Mouse (Mus musculus) liver, embryonic 11.5 days (tissue): ENCODE results near the gene Wwp2. TPM values are rescaled to one million over a fixed set of nuclear protein-coding genes. Genes with fewer than 3 reads are reported as not detected.

ENCODE experiments used
- ATAC-seq: fragments of 200-750 bp; cut with Nextera tagmentation; replicated peaks from 2 replicates; pipeline ENCODE4 v1.8.0; 2017; ENCODE audit warnings: moderate number of reproducible peaks, mild to moderate bottlenecking, moderate TSS enrichment, moderate library complexity; ENCODE audit not compliant: low FRiP score
- DNase-seq: peaks from one replicate; pipeline ENCODE4 v3.0.0-alpha.2; 2017; ENCODE audit warnings: low spot score
- H3K27ac ChIP-seq: fragments of 300-500 bp; sonication (generic); 2 replicates; pipeline ENCODE4 v1.5.1; 2014; ENCODE audit warnings: mild to moderate bottlenecking, low read depth, low read length, control low read depth
- H3K27me3 ChIP-seq: fragments of 300-500 bp; sonication (generic); replicated peaks from 2 replicates; pipeline ENCODE4 v1.6.1; 2014; ENCODE audit warnings: low read length, mixed read lengths; ENCODE audit not compliant: control insufficient read depth, insufficient read depth
- H3K36me3 ChIP-seq: fragments of 300-500 bp; sonication (generic); 2 replicates; pipeline ENCODE4 v1.6.1; 2014; ENCODE audit warnings: mild to moderate bottlenecking, low read length, moderate library complexity, mixed read lengths; ENCODE audit not compliant: control insufficient read depth, insufficient read depth
- H3K4me1 ChIP-seq: fragments of 300-500 bp; sonication (generic); replicated peaks from 2 replicates; pipeline ENCODE4 v1.6.1; 2014; ENCODE audit warnings: low read length, mixed read lengths; ENCODE audit not compliant: control insufficient read depth, insufficient read depth
- H3K4me2 ChIP-seq: fragments of 300-500 bp; sonication (generic); 2 replicates; pipeline ENCODE4 v1.6.1; 2014; ENCODE audit warnings: mild to moderate bottlenecking, control low read depth, moderate library complexity
- H3K4me3 ChIP-seq: fragments of 300-500 bp; sonication (generic); 2 replicates; pipeline ENCODE4 v1.5.1; 2014; ENCODE audit warnings: low read depth, low read length, control low read depth
- H3K9ac ChIP-seq: fragments of 300-500 bp; sonication (generic); 2 replicates; pipeline ENCODE4 v1.6.1; 2014; ENCODE audit warnings: low read depth, low read length, control low read depth
- H3K9me3 ChIP-seq: fragments of 300-500 bp; sonication (generic); 2 replicates; pipeline ENCODE4 v1.6.1; 2016; ENCODE audit warnings: low read length, inconsistent platforms, mixed read lengths; ENCODE audit not compliant: control insufficient read depth
- WGBS: fragments of 180-500 bp; shearing (Covaris S2); extraction: QIAGEN DNeasy Blood & Tissue Kit; methylation state at CpG from one replicate; pipeline ENCODE4 v1.1.7; 2014; 5-methylcytosine and 5-hydroxymethylcytosine counted together
- polyA plus RNA-seq: library from polyadenylated mRNA; unstranded; fragments of >200 nt; fragmentation: Nextera tagmentation; extraction: Ambion mirVana; gene quantifications from 2 replicates; pipeline ENCODE4 v1.2.1, GENCODE M21; 2014

The Wwp2 gene
- polyA plus RNA-seq, 1 experiment from 2014 or later: 40.2 TPM

DNA sequence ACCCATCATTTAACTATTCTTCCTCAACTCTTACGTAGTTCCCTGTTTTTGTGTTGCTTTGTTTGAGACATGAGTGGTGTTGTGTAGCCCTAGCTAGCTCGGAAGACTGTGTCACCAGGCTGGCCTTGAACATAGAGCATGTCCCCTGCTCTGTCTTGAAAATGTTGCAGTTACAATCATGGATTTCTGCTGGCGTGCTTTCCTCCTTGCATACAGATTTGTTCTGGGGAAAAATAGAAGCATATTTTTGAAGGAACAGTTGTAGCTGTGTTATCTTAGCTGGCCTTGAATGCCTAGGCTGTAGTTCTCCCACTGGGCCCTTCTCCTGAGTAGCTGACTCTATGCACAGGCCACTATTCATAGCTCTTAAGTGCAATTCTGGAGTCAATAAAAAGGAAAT, 74.6 kb downstream of the Wwp2 start:
- Histone ChIP-seq H3K4me3 (no peak overlapping the region), H3K4me1 (no peaks in the 10 kb centered on the region; the same call in 1 of the 2 replicates), H3K9ac (no peak overlapping the region), H3K27me3 (no peaks in the 10 kb centered on the region), H3K4me2 (no peak overlapping the region), H3K36me3 (peaks cover 8% of the 10 kb centered on the region), H3K27ac (no peak overlapping the region), H3K9me3 (no peaks in the 10 kb centered on the region)
- no peak for DNase-seq
- no peak for ATAC-seq
- WGBS: 91% methylated on average over 3 of the region's 3 CpGs

DNA sequence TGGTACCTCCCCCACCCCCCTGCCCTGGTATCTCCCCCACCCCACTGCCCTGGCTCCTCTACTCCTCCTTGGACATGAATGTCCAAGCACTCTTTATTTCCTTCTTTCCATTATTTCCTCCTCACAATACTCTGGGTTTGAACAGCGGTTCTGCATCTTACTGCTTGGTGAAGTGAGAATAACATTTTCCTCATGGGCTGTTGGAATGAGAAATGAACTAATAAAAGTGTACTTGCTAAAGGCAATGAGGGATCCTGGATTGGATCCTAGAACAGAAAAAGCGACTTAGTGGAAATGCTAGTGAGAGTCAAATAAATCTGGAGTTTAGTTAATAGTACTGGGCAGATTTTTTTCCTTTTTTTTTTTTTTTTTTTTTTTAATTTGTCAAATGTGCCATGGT, 77.1 kb downstream of the Wwp2 start:
- ATAC-seq (no peak), DNase-seq (no peak)
- Histone ChIP-seq H3K9ac (no peak overlapping the region), H3K4me2 (no peak overlapping the region), H3K36me3 (no peaks in the 10 kb centered on the region; the same call in 1 of the 2 replicates), H3K9me3 (no peaks in the 10 kb centered on the region), H3K4me3 (no peak overlapping the region), H3K27ac (no peak overlapping the region), H3K27me3 (no peaks in the 10 kb centered on the region), H3K4me1 (no peaks in the 10 kb centered on the region; the same call in 1 of the 2 replicates)
- 89% methylated on average over 2 of the region's 2 CpGs for WGBS

DNA sequence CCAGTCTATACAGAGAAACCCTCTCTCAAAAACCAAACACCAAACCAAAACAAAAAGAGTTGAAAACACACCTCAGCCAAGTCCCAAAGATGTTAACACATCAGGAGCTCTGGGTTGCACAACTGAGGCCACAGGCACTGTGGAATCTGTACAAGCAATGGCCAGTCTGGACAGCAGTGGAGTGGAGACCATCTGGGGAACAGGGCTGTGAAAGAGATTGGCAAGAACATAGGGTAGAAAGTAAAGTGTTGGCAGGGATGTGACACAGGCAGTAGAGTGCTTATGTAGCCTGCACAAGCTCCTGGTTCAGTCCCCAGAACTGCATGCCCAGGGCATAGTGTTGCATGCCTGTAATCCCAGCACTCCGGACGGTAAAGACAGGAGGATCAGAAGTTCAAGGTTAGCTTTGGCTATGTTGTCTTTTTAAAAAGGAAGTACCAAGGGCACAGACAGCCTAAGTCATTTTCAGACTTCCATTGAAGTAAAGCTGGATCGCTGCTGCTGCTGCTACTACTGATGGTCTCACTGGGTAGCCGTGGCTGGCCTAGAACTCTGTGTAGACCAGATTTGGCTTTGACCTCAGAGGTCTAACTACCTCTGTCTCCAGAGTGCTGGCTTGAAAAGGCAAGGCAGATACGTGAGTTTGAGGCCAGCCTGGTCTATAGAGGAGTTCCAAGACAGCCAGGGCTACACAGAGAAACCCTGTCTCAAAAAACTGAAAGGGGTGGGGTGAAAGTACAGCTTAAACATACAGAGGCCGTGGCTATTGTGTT, 79.0 kb downstream of the Wwp2 start:
- H3K27ac ChIP-seq: no peak overlapping the region
- no peak overlapping the region for H3K4me2 ChIP-seq
- no peak for ATAC-seq
- H3K4me1 ChIP-seq: no peaks in the 10 kb centered on the region; the same call in 1 of the 2 replicates
- 87% methylated on average over 6 of the region's 6 CpGs for WGBS
- H3K4me3 ChIP-seq: no peak overlapping the region
- no peaks in the 10 kb centered on the region for H3K27me3 ChIP-seq
- H3K9me3 ChIP-seq: no peaks in the 10 kb centered on the region
- no peaks in the 10 kb centered on the region; the same call in 1 of the 2 replicates for H3K36me3 ChIP-seq
- H3K9ac ChIP-seq: no peak overlapping the region
- DNase-seq: no peak

DNA sequence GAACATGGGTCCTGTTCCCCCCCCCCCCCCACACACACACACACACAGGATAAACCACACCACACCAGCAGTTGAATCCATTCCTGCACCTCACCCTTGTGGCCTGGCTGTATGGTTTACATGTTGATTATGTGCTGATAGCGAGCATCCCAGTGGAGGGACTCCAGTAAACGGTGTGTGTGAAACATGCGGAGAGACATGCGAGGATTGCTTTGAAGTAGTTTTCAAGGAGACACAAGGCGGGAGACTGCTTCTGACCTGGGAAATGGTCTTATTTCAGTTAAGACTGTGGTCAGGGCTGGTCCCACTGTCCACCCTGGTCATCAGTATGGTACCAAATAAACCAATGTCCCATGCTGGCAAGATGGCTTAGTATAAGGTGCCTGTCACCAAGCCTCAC, 82.6 kb downstream of the Wwp2 start:
- no peak for DNase-seq
- Histone ChIP-seq H3K4me1 (no peaks in the 10 kb centered on the region), H3K36me3 (no peaks in the 10 kb centered on the region), H3K4me2 (no peak overlapping the region), H3K27ac (no peak overlapping the region), H3K9me3 (no peaks in the 10 kb centered on the region), H3K4me3 (no peak overlapping the region), H3K9ac (no peak overlapping the region), H3K27me3 (no peaks in the 10 kb centered on the region)
- WGBS: 87% methylated on average over 5 of the region's 5 CpGs
- ATAC-seq: no peak

DNA sequence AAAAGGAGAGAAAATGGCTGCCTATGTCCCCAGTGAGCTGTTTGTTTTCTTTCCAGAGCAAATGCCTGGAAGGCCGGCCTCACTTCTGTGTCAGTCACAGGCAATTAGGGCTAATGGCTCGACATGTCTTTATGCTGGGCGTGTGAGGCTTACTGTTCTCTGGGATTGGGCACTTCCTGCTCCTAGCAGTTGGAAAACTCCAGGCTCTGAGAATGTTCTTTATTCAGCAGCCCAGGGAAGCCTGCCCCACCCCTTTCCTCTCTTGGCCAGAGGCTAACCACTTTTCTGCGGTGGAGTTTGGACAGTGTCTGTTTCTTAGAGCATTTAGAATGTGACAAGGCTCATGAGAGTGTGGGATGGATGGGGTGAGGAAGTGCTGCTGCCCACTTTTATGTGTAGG, 83.7 kb downstream of the Wwp2 start:
- H3K4me2 ChIP-seq: no peak overlapping the region
- H3K9me3 ChIP-seq: no peaks in the 10 kb centered on the region
- DNase-seq (no peak), ATAC-seq (no peak)
- H3K36me3 ChIP-seq: no peaks in the 10 kb centered on the region
- no peaks in the 10 kb centered on the region for H3K4me1 ChIP-seq
- no peak overlapping the region for H3K4me3 ChIP-seq
- no peaks in the 10 kb centered on the region for H3K27me3 ChIP-seq
- 55% methylated on average over 4 of the region's 4 CpGs for WGBS
- no peak overlapping the region for H3K27ac ChIP-seq
- H3K9ac ChIP-seq: no peak overlapping the region

DNA sequence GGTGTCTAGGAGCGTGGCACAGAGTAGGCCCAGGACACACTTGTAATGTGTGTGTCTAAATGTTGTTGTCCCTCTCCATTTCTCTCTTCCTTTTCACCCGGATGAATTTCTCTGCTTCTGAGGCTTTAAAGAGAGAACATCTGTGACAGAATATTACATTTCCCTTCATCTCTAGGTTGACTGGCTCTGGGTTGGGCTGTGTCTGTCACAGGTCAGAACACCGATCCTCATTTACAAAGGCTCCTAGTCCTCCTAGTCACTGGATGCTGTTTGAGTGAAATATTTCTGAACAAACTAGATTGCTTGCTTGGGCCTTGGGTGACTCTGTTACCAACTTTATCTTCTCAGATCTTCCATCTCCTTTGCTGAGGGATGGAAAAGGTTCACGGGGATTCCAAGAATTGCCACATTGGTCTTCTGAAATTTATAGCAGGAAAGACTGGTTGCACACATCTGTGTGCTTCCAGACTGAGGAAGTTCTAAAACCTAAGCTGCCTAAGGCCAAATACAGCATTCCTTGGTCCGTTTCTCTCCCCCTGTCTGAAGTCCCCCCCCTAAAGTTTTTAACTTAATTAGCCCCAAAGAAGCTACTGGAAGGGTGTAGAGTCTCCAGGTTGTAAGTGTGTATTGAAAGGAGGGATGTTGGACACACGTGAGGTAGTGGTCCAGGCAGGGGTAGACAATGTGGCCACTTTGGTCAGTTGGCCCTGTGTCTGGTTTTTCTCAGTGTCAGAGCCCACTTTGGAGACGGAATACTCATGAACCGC, 85.8 kb downstream of the Wwp2 start:
- H3K27ac ChIP-seq: no peak overlapping the region; the same call in 1 of the 2 replicates
- DNase-seq (no peak), ATAC-seq (no peak)
- no peak overlapping the region for H3K4me2 ChIP-seq
- no peak overlapping the region for H3K9ac ChIP-seq
- H3K9me3 ChIP-seq: no peaks in the 10 kb centered on the region
- no peak overlapping the region for H3K4me3 ChIP-seq
- 75% methylated on average over 8 of the region's 8 CpGs for WGBS
- no peaks in the 10 kb centered on the region for H3K27me3 ChIP-seq
- H3K4me1 ChIP-seq: no peaks in the 10 kb centered on the region
- H3K36me3 ChIP-seq: no peaks in the 10 kb centered on the region

DNA sequence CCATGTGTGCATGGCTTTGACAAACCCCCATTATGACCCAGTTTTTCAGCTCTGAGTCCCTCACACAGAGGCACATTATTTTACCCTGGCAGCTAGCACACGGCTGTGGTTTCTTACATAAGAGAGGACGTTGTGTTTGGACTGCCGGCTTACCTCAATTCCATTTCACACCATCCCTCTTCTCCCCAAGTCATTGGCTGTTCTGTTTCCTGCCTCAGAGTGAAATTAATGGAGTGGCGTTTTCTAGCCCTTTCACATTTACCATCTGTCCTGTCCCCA, 86.3 kb downstream of the Wwp2 start:
- DNase-seq (no peak), ATAC-seq (no peak)
- H3K36me3 ChIP-seq: no peaks in the 10 kb centered on the region
- no peak overlapping the region for H3K4me2 ChIP-seq
- H3K9ac ChIP-seq: no peak overlapping the region
- no peaks in the 10 kb centered on the region for H3K27me3 ChIP-seq
- no peak overlapping the region for H3K27ac ChIP-seq
- no peak overlapping the region for H3K4me3 ChIP-seq
- 66% methylated on average over 4 of the region's 4 CpGs for WGBS
- no peaks in the 10 kb centered on the region for H3K4me1 ChIP-seq
- no peaks in the 10 kb centered on the region for H3K9me3 ChIP-seq

DNA sequence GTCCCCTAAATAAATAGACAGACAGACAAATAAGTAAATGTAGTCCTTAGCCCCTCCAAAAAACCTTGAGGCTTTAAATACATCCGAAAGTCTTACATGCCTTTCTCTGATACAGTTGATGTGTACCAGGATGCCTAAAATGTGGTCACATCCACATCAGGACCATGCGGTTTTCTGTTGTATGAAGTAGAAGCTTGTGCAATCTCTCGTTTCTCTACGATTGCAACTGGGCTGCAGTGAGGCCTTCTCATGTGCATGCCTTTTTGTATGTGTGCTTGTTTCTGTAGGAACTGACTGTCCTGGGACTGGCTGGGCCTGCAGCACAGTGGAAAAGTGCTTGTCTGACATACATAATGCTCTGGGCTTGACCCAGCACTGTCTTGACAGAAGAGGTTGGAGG, 88.4 kb downstream of the Wwp2 start:
- Histone ChIP-seq H3K4me1 (no peaks in the 10 kb centered on the region), H3K4me3 (no peak overlapping the region), H3K27me3 (no peaks in the 10 kb centered on the region), H3K9ac (no peak overlapping the region), H3K4me2 (no peak overlapping the region), H3K36me3 (no peaks in the 10 kb centered on the region), H3K27ac (no peak overlapping the region), H3K9me3 (no peaks in the 10 kb centered on the region)
- DNase-seq (no peak), ATAC-seq (no peak)
- WGBS: 80% methylated on average over 4 of the region's 4 CpGs

DNA sequence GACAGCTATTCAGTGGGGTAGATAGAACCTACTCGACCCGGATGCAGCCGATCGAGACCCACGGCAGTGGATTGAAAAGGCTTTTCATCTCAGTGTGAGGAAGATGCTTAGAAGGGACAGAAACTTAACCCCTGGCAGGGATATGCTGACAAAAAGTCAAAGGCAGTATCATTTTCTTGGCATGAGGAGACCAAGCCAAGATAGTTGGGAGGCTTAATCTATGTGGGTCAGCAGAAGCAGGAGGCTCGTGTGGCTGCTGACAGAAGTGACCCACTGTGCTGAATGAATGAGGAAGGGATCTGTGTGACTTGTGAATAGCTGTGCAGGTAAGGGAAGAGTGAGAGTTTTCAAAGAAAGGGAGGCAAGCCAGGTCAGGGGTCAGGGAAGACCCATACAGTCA, 92.6 kb downstream of the Wwp2 start:
- ATAC-seq: no peak
- 93% methylated on average over 6 of the region's 6 CpGs for WGBS
- no peak for DNase-seq
- no peaks in the 10 kb centered on the region for H3K4me1 ChIP-seq
- H3K4me2 ChIP-seq: no peak overlapping the region
- no peak overlapping the region for H3K9ac ChIP-seq
- no peak overlapping the region for H3K4me3 ChIP-seq
- no peaks in the 10 kb centered on the region for H3K9me3 ChIP-seq
- no peaks in the 10 kb centered on the region for H3K27me3 ChIP-seq
- no peak overlapping the region for H3K27ac ChIP-seq
- no peaks in the 10 kb centered on the region for H3K36me3 ChIP-seq
